Mouse (Mus musculus): ENCODE results near the gene Trove2. TPM values are rescaled to one million over a fixed set of nuclear protein-coding genes. Genes with fewer than 3 reads are reported as not detected.

The Trove2 gene
- polyA plus RNA-seq, 1 experiment from 2014 or later: 34.1 TPM

- peaks cover 18% of the 10 kb centered on the region for H3K36me3 ChIP-seq
- H3K27ac ChIP-seq: no peak overlapping the region
- H3K9me3 ChIP-seq: no peaks in the 10 kb centered on the region
- 65% methylated on average over 20 of the region's 20 CpGs for WGBS
- H3K4me3 ChIP-seq: no peak overlapping the region
- H3K4me2 ChIP-seq (replicated peaks): no peak overlapping the region
- H3K4me1 ChIP-seq: 0 out of 2 replicates have a peak, but pooled peaks cover 4% of the 10 kb centered on the region
- no peak for ATAC-seq (ENCODE audit: insufficient number of reproducible peaks, insufficient read depth, low FRiP score, low TSS enrichment)
- H3K27me3 ChIP-seq: no peaks in the 10 kb centered on the region
- no peak overlapping the region for H3K9ac ChIP-seq
These were observed 6.3 kb downstream of the Trove2 start for GRCm38 (mm10) chr1:143770444-143771109.

DNA sequence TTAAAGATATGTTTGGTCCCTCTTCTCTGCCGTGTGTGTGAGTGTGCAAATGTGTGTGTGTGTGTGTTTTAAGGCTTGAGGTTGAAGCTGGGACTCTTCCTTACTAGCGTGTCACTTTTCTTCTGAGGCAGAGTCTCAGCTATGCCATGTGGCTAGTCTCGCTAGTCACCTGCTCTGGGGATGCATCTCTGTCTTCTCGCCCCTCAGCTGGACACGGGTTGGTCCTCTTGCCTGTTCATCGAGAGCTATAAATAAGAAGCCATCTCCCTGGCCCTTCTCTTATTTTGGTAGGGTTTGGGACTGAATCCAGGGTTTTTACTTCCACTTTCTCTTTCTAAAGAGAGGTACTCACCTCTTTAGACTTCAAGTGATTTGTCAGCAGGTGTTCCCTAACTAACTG lies 10.6 kb downstream of the Trove2 start:
- H3K9ac ChIP-seq: no peak overlapping the region
- H3K4me1 ChIP-seq: no peaks in the 10 kb centered on the region
- H3K27ac ChIP-seq: no peak overlapping the region
- 95% methylated on average over 6 of the region's 6 CpGs for WGBS
- no peaks in the 10 kb centered on the region for H3K27me3 ChIP-seq
- peaks cover 28% of the 10 kb centered on the region for H3K36me3 ChIP-seq
- no peak overlapping the region for H3K4me3 ChIP-seq
- no peak for ATAC-seq (ENCODE audit: insufficient number of reproducible peaks, insufficient read depth, low FRiP score, low TSS enrichment)
- H3K9me3 ChIP-seq: no peaks in the 10 kb centered on the region
- no peak overlapping the region for H3K4me2 ChIP-seq (replicated peaks)

DNA sequence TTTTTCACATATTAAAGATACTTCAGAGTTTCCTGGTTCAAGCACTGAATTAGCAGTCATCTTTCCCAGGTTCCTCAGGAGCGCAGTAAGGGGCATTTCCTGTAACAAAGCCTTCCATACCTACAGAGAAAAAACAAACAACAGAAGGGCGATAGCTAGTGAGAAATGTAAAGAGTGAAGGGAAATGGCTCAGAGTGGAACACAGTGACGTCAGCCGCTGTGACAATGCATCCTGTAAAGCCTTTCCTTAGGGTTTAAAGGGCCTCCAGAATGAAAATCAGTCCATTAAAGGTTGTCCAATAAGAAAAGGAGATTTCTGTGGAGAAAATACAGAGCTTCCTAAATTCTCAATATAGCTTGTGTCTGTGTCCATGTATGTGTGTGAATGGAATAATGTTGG lies 11.1 kb downstream of the Trove2 start:
- Histone ChIP-seq H3K4me1 (no peaks in the 10 kb centered on the region), H3K27me3 (no peaks in the 10 kb centered on the region), H3K36me3 (peaks cover 32% of the 10 kb centered on the region), H3K4me3 (no peak overlapping the region), H3K4me2 (replicated peaks) (no peak overlapping the region), H3K27ac (no peak overlapping the region), H3K9ac (no peak overlapping the region), H3K9me3 (no peaks in the 10 kb centered on the region)
- WGBS: 87% methylated on average over 4 of the region's 4 CpGs
- ATAC-seq (ENCODE audit: insufficient number of reproducible peaks, insufficient read depth, low FRiP score, low TSS enrichment): no peak

DNA sequence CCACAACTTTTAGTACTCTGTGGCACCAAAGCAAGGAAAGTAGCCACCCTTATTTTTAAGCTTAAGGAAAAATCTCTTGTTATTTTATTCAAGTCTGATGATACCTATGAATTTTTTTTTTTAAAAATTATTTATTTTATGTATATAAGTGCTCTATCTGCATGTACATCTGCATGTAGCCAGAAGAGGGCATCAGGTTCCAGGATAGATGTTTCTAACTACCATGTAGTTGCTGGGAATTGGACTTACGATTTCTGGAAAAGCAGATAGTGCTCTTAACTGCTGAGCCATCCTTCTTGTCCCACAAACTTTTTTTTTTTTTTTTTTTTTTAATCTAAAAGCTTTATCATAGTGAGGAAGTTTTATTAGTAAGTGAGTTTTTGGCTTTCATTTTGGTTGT lies 12.4 kb downstream of the Trove2 start:
- Histone ChIP-seq H3K27ac (no peak overlapping the region), H3K4me3 (no peak overlapping the region), H3K4me2 (replicated peaks) (no peak overlapping the region), H3K36me3 (peaks cover 41% of the 10 kb centered on the region), H3K4me1 (no peaks in the 10 kb centered on the region), H3K9me3 (no peaks in the 10 kb centered on the region), H3K9ac (no peak overlapping the region), H3K27me3 (no peaks in the 10 kb centered on the region)
- WGBS: 84% methylated on average over 1 of the region's 1 CpGs
- no peak for ATAC-seq (ENCODE audit: insufficient number of reproducible peaks, insufficient read depth, low FRiP score, low TSS enrichment)

DNA sequence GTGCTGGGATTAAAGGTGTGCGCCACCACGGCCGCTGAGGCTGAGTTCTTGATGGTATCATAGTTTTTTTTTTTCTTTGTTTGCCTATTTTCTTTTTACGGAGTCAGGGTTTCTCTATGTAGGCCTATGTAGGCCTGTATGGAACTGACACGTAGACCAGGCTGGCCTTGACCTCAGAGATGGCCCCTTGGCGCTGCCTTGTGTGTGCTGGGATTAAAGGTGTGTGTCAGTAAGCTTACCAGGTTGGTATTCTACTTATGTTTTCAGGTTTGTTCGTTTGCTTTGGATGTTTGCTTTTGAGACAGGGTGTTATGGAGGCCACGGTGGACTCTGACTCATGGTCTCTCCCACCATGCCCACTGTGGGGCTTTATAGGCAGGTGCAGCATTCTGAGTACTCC lies 14.7 kb downstream of the Trove2 start:
- no peak overlapping the region for H3K27ac ChIP-seq
- 94% methylated on average over 8 of the region's 8 CpGs for WGBS
- ATAC-seq (ENCODE audit: insufficient number of reproducible peaks, insufficient read depth, low FRiP score, low TSS enrichment): no peak

DNA sequence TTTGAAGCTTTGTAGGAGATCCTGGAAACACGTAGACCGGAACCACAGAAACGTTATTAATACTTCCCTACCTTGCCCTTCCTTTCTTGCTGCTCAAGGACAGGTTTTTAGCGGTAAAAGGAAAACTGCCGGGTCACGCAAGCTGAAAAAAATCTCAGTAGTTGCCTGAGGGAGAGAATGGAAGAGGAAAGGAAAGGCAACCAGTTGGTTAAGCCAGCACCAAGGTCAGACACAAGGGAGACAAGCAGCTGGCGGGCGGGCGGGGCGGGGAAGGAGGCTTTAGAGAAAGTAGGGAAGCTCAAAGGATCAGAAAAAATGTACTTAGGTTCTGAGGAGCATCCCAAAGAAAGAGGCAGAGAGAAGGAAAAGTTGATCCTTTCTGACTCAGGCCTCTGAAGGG lies 31.0 kb downstream of the Trove2 start:
- peaks cover 32% of the 10 kb centered on the region for H3K36me3 ChIP-seq
- no peak for ATAC-seq (ENCODE audit: insufficient number of reproducible peaks, insufficient read depth, low FRiP score, low TSS enrichment)
- 85% methylated on average over 10 of the region's 10 CpGs for WGBS

More for the DNA sequence above, 14.7 kb downstream of the Trove2 start:
- Histone ChIP-seq H3K36me3 (peaks cover 56% of the 10 kb centered on the region), H3K9me3 (no peaks in the 10 kb centered on the region), H3K4me2 (replicated peaks) (no peak overlapping the region), H3K4me1 (no peaks in the 10 kb centered on the region), H3K27me3 (no peaks in the 10 kb centered on the region), H3K4me3 (no peak overlapping the region), H3K9ac (no peak overlapping the region)

GRCm38 (mm10) chr1:143742186-143742585 lies 34.7 kb downstream of the Trove2 start:
- Histone ChIP-seq H3K27me3 (no peaks in the 10 kb centered on the region), H3K4me1 (no peaks in the 10 kb centered on the region), H3K27ac (no peak overlapping the region), H3K4me2 (replicated peaks) (no peak overlapping the region), H3K36me3 (peaks cover 28% of the 10 kb centered on the region), H3K4me3 (no peak overlapping the region), H3K9ac (no peak overlapping the region), H3K9me3 (no peaks in the 10 kb centered on the region)
- ATAC-seq (ENCODE audit: insufficient number of reproducible peaks, insufficient read depth, low FRiP score, low TSS enrichment): no peak
- 72% methylated on average over 6 of the region's 6 CpGs for WGBS

More for the DNA sequence above, 31.0 kb downstream of the Trove2 start:
- Histone ChIP-seq H3K9ac (no peak overlapping the region), H3K9me3 (no peaks in the 10 kb centered on the region), H3K27ac (no peak overlapping the region), H3K4me3 (no peak overlapping the region), H3K27me3 (no peaks in the 10 kb centered on the region), H3K4me1 (no peaks in the 10 kb centered on the region), H3K4me2 (replicated peaks) (no peak overlapping the region)

- no peak overlapping the region for H3K4me3 ChIP-seq
- H3K27me3 ChIP-seq: no peaks in the 10 kb centered on the region
- no peak overlapping the region for H3K4me2 ChIP-seq (replicated peaks)
- ATAC-seq (ENCODE audit: insufficient number of reproducible peaks, insufficient read depth, low FRiP score, low TSS enrichment): no peak
- no peaks in the 10 kb centered on the region for H3K4me1 ChIP-seq
- H3K36me3 ChIP-seq: peaks cover 25% of the 10 kb centered on the region
- no peak overlapping the region for H3K9ac ChIP-seq
- no peak overlapping the region for H3K27ac ChIP-seq
- no peaks in the 10 kb centered on the region for H3K9me3 ChIP-seq
- 91% methylated on average over 5 of the region's 5 CpGs for WGBS
These were observed 35.5 kb downstream of the Trove2 start for GRCm38 (mm10) chr1:143741331-143741730.

- H3K4me3 ChIP-seq: no peak overlapping the region
- no peak for ATAC-seq (ENCODE audit: insufficient number of reproducible peaks, insufficient read depth, low FRiP score, low TSS enrichment)
- no peaks in the 10 kb centered on the region for H3K27me3 ChIP-seq
- no peak overlapping the region for H3K27ac ChIP-seq
- peak overlapping the region; percentile 69 for H3K4me2 ChIP-seq (replicated peaks)
- H3K4me1 ChIP-seq: no peaks in the 10 kb centered on the region
- WGBS: 95% methylated on average over 10 of the region's 10 CpGs
- peaks cover 22% of the 10 kb centered on the region for H3K36me3 ChIP-seq
- H3K9me3 ChIP-seq: no peaks in the 10 kb centered on the region
- H3K9ac ChIP-seq: no peak overlapping the region
These were observed 36.3 kb downstream of the Trove2 start for GRCm38 (mm10) chr1:143740581-143740980.

GRCm38 (mm10) chr1:143739361-143740350 lies 37.2 kb downstream of the Trove2 start:
- WGBS: under 1% methylated on average over 71 of the region's 71 CpGs
- H3K4me2 ChIP-seq (replicated peaks): peak overlapping the region; percentile 69
- H3K9me3 ChIP-seq: no peaks in the 10 kb centered on the region
- H3K9ac ChIP-seq: peak overlapping the region; percentile 85
- H3K27ac ChIP-seq: peak overlapping the region; percentile 81
- no peaks in the 10 kb centered on the region for H3K4me1 ChIP-seq
- ATAC-seq (ENCODE audit: insufficient number of reproducible peaks, insufficient read depth, low FRiP score, low TSS enrichment): peak; percentile 84
- no peaks in the 10 kb centered on the region for H3K27me3 ChIP-seq
- peak overlapping the region; percentile 75 for H3K4me3 ChIP-seq
- peaks cover 15% of the 10 kb centered on the region for H3K36me3 ChIP-seq

GRCm38 (mm10) chr1:143738811-143739210 lies 38.1 kb downstream of the Trove2 start:
- 30% methylated on average over 11 of the region's 11 CpGs for WGBS
- ATAC-seq (ENCODE audit: insufficient number of reproducible peaks, insufficient read depth, low FRiP score, low TSS enrichment): no peak
- H3K36me3 ChIP-seq: peaks cover 11% of the 10 kb centered on the region
- no peaks in the 10 kb centered on the region for H3K4me1 ChIP-seq
- peak overlapping the region; percentile 69 for H3K4me2 ChIP-seq (replicated peaks)
- no peaks in the 10 kb centered on the region for H3K27me3 ChIP-seq
- peak overlapping the region; percentile 85; the same call in 1 of the 2 replicates for H3K9ac ChIP-seq
- H3K4me3 ChIP-seq: peak overlapping the region; percentile 75
- H3K27ac ChIP-seq: no peak overlapping the region
- H3K9me3 ChIP-seq: no peaks in the 10 kb centered on the region
